Mouse (Mus musculus) left cerebral cortex, postnatal 4 days (tissue): ENCODE results near the gene Pou6f1. TPM values are rescaled to one million over a fixed set of nuclear protein-coding genes. Genes with fewer than 3 reads are reported as not detected.
"Not testable (repeated sequence)": the region's sequence is repeated elsewhere in the genome, so short reads cannot be mapped to it uniquely, and the experiment has no call there.

ENCODE experiments used
- DNase-seq: peaks from one replicate; pipeline ENCODE4 v3.0.0-alpha.2; 2022
- intact Hi-C: fragments of 180-260 bp; cut with DNase I; formaldehyde crosslinking; loops from one replicate; pipeline ENCODE4 v1.15.1; 2025
- total RNA-seq, 2 experiments: library from RNA; stranded (reverse); gene quantifications; 2 replicates each; pipeline ENCODE4 v1.2.3; 2021

Gene Pou6f1
- total RNA-seq, 2 experiments from 2014 or later: 123 to 125 TPM

DNA sequence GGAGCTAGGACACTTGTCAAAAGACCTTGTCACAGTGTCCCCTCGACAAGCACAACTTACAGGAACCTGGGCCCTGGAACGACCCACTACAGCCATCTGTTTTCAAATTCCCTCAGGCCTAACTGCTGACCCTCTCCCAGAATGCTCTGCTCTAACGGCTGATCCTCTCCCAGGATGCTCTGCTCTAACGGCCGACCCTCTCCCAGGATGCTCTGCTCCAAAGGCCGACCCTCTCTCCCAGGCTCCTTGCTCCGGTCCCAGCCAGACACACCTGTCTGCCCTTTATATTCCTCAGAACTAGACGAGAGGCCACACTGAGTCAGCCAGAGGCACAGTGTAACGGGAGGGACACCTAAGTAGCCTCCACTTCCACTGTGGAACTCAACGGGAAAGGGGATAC lies 19.7 kb downstream of the Pou6f1 start:
- intact Hi-C loops: no loop called here
- DNase-seq: no peak

- DNase-seq: no peak
- intact Hi-C loops: no loop called here
These were observed 21.8 kb downstream of the Pou6f1 start for GRCm38 (mm10) chr15:100577972-100578371.

GRCm38 (mm10) chr15:100576810-100577209 lies 23.0 kb downstream of the Pou6f1 start:
- intact Hi-C loops: no loop called here

GRCm38 (mm10) chr15:100576392-100576791 lies 23.4 kb downstream of the Pou6f1 start:
- intact Hi-C loops: no loop called here
- DNase-seq: no peak

More at GRCm38 (mm10) chr15:100576810-100577209, 23.0 kb downstream of the Pou6f1 start:
- no peak for DNase-seq

DNA sequence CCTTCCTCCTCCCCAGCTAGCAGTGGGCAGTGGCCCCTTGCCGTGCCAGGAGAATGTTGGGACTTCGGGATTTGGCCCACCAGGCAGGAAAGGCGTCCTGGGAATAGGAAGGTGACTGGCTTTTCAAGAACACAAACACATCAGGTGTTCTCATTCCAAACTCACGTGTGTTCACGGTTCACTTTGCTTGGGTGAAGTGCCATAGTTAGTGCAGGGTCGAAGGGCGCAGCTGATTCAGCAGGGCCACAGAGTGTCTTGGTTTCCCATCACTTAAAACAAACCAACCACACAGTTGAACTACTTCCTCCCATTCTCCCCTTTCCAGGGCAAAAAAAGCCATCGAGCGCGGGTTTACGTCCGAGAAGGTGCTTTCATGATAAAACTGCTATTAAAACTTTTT lies 24.4 kb downstream of the Pou6f1 start:
- intact Hi-C loops: no loop called here
- DNase-seq: no peak

- DNase-seq: peak; percentile 58
- intact Hi-C loops: no loop called here
These were observed 25.4 kb downstream of the Pou6f1 start for GRCm38 (mm10) chr15:100574378-100574777.

DNA sequence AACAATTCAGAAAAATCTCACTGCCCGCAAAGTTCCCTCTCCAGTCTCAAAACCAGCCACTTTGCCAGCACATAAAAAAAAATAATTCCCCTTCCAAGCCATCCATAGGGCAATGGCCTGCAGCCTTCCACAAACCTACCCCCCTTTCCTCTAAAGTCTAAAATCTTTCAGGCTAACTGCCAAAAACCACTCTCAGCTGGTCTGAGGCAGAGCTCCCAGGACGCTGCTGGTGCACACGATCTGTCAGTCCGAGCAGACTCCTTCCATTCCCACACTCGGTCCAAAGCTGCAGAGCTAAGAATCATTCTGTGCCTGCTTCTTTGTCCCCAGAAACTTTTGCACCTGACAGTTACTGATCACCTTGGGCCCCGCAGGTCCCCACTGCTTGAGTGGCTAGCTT lies 25.8 kb downstream of the Pou6f1 start:
- intact Hi-C loops: no loop called here
- DNase-seq: peak; percentile 29

DNA sequence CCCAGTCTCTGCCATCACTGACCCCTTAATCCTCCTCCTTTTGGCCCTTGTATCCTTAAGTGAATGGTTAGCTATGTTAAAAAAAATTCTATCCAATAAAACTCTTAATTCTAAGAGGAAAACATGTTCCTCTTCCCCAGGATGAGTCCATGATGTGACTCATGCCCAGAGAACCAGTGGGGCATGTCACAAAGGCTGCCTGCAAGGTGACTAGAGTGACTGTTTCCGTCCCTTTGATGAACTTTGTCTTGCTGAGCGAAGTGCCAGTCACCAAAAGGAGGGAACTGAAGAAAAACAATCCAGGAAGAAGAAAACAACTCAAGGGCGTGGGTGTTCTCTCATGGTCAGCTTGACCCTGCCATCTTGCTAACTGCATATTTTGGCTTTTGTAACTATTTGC lies 30.5 kb downstream of the Pou6f1 start:
- intact Hi-C loops: no loop called here
- DNase-seq: no peak

GRCm38 (mm10) chr15:100566531-100566930 lies 33.3 kb downstream of the Pou6f1 start:
- intact Hi-C loops: no loop called here

DNA sequence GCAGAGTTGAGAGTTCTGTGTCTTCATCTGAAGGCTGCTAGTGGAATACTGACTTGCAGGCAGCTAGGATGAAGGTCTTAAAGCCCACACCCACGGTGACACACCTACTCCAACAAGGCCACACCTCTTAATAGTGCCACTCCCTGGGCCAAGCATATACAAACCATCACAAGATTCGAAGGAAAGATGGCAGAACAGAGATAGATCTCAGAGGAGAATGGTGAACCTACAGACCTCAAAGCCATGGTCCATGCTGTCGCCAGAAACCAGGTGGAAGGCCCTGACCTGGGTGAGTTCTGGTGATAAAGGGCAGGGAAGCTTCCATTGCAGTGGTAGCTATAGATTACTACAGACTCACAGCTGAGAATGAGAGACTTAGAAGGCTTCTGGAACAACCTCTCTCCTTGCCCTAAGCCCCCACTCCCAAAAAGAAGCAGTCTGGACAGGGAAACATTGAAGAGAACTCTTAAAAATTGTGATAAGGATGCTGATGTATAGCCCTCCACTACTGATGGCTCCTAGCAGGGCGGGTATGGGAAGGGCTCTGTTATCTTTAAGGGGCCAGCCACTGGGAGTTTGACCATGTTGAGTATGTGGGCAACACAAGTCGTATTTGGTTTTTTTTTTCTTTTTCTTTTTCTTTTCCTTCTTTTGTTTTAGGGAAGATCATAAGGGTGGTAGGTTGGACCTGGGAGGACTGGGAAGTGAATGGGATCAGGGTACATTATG lies 41.9 kb downstream of the Pou6f1 start:
- intact Hi-C loops: no loop called here
- DNase-seq: no peak

More at GRCm38 (mm10) chr15:100566531-100566930, 33.3 kb downstream of the Pou6f1 start:
- DNase-seq: no peak

DNA sequence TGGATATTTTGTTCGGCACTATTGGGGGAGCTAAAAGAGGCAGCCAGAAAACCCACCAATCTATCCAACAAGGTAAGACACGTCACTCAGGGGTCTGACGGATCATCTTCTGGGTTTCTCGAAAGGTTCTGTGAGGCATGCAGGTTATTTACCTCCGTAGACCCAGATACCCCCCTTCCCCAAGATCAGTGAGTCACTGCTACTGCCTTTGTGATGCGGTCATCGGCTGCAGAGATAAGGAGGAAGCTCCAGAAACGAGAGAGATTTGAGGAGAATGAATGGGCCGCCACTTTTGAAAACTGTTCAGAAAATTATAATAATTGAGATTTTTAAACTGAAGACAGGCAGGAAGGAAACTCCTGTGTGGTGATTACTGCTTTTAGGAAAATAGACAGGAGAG lies 43.4 kb downstream of the Pou6f1 start:
- intact Hi-C loops: no loop called here

DNA sequence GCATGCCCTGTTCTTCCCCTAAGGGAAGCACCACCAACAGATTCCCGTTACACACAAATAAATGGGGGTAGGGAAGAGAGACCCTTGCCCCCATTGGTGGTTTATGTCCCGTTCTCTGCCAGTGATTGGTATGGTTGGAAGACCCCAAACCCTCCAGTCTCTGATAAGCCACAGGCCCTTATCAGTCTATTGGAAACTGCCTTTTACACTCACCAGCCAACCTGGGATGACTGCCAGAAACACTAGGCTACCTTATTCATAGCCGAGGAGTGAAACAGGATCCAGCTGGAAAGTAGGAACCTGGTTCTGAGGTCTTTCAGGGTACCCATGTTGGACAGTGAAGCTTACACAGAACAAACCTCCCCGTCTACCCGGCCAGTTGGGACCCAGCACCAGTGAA lies 43.8 kb downstream of the Pou6f1 start:
- intact Hi-C loops: no loop called here
- DNase-seq: no peak

More for the DNA sequence above, 43.4 kb downstream of the Pou6f1 start:
- no peak for DNase-seq

- intact Hi-C loops: loop anchor here (5.0 kb wide), 1 partner anchor 61 kb away; no protein-coding TSS in a partner anchor
- peak; percentile 98 for DNase-seq
These were observed 48.2 kb downstream of the Pou6f1 start, which contains the start of gene Tfcp2 for GRCm38 (mm10) chr15:100551326-100552307. Gene Tfcp2, minus strand, starts transcription at chr15:100552008.

GRCm38 (mm10) chr15:100550280-100550679 lies 49.5 kb downstream of the Pou6f1 start:
- intact Hi-C loops: loop anchor here (5.0 kb wide), 1 partner anchor 62 kb away; no protein-coding TSS in a partner anchor

GRCm38 (mm10) chr15:100543651-100544030 lies 56.1 kb downstream of the Pou6f1 start:
- intact Hi-C loops, DNase-seq: not testable (repeated sequence)

More at GRCm38 (mm10) chr15:100550280-100550679, 49.5 kb downstream of the Pou6f1 start:
- no peak for DNase-seq

DNA sequence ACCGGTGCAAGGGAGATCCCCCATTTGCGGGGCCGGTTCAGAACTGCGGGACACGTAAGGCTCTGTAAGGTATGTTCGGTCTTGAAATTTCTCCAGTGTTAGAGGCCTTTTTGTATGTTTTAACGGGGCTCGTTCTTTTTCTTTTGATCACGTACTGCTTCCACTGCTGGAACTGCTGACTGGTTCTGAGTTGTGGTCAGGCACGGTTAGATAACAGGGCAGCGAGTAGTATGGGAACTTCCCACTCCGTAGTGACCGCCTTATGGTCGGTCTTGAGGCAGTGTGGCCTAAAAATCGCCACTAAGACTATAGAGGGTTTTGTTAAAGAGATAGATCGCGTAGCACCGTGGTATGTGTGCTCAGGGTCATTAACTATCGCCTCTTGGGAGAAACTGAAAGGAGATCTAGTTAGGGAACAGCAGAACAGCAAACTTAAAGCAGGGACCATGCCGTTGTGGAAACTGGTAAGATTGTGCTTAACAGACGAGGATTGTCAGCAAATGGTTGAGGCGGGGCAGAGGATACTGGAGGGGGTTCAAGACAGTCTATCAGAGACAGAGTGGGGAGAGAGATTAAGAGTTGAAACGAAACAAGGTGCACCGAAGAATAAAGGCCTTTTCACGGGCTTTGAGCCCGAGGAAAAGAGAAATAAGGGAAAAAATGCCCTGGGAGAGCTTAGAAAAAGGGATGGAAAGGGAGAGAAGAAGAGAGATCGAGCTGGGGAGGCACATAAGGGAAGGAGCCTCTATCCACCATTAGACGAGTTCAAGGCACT lies 56.7 kb downstream of the Pou6f1 start:
- intact Hi-C loops: not testable (repeated sequence)

DNA sequence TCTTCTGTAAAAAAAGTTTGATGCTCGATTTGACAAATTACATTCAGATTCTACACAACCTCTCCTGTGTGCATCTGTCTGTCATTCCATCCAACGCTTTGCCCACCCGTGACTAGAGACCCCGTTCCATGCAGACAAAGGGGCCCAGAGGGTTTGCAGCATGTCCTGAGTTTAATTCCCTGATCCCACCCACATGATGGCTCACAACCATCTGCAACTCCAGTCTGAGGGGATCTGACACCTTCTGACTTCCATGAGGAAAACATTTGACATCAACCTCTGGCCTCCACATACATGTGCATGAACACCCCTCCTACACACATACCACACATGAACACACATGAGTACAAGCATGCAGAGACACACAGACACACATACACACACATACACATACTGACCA lies 58.4 kb downstream of the Pou6f1 start:
- no peak for DNase-seq
- intact Hi-C loops: no loop called here

More for the DNA sequence above, 56.7 kb downstream of the Pou6f1 start:
- not testable (repeated sequence) for DNase-seq

DNA sequence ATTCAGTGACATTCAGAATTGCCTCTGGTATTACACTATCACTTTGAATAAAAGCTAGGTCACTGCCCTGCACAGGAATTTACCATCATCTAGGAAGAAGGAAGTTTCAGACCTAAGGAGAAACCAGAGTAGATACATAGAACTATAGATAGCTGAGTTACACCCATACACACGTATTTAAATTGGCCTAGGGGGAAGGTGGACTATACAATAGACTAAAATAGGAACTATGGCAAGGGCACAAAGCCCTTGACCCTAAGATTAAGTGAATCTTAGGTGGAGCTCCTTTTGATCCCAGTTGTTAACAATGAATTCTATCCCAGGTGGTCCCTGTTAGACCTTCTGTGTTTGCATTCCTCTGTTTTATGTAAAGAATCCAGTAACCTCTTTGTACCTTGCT lies 58.8 kb downstream of the Pou6f1 start:
- DNase-seq, intact Hi-C loops: not testable (repeated sequence)

DNA sequence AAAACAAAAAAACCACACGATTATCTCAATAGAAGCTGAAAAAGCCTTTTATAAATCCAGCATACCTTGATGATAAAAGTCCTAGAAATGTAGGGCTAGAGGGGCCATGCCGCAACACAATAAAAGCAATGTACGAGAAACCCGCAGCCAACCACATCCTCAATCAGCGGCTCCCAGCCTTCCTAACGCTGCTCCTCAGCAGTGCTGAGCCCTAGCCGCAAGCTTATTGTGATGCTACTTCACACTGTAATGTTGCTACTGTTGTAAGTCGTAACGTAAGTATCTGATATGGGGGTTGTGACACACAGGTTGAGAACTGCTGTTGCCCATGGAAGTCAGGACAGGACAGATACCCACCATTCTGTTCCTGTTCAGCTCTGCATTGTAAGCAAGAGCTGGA lies 60.4 kb downstream of the Pou6f1 start:
- intact Hi-C loops: loop anchor here (5.0 kb wide), 1 partner anchor 73 kb away; no protein-coding TSS in a partner anchor
- DNase-seq: no peak

- no peak for DNase-seq
These were observed 61.9 kb downstream of the Pou6f1 start for GRCm38 (mm10) chr15:100537913-100538312.

More at GRCm38 (mm10) chr15:100537913-100538312, 61.9 kb downstream of the Pou6f1 start:
- intact Hi-C loops: loop anchor here (5.0 kb wide), 1 partner anchor 74 kb away; no protein-coding TSS in a partner anchor
